Mouse (Mus musculus) midbrain, embryonic 15.5 days (tissue): ENCODE results near the gene Hivep1. TPM values are rescaled to one million over a fixed set of nuclear protein-coding genes. Genes with fewer than 3 reads are reported as not detected.

Experiments used
- ATAC-seq: fragments of 200-750 bp; cut with Nextera tagmentation; replicated peaks from 2 replicates; pipeline ENCODE4 v1.8.0; 2017; ENCODE audit warnings: moderate TSS enrichment
- H3K27ac ChIP-seq: fragments of 300-500 bp; sonication (generic); 2 replicates; pipeline ENCODE4 v1.5.1; 2015; ENCODE audit warnings: mild to moderate bottlenecking, inconsistent platforms
- H3K27me3 ChIP-seq: fragments of 300-500 bp; sonication (generic); replicated peaks from 2 replicates; pipeline ENCODE4 v1.6.1; 2015; ENCODE audit warnings: inconsistent platforms
- H3K36me3 ChIP-seq: fragments of 300-500 bp; sonication (generic); replicated peaks from 2 replicates; pipeline ENCODE4 v1.6.1; 2015; ENCODE audit warnings: inconsistent platforms
- H3K4me1 ChIP-seq: fragments of 300-500 bp; sonication (generic); 2 replicates; pipeline ENCODE4 v1.6.1; 2015; ENCODE audit warnings: inconsistent platforms
- H3K4me2 ChIP-seq: fragments of 300-500 bp; sonication (generic); 2 replicates; pipeline ENCODE4 v1.6.1; 2015; ENCODE audit warnings: inconsistent platforms, mild to moderate bottlenecking, moderate library complexity
- H3K4me3 ChIP-seq: fragments of 300-500 bp; sonication (generic); 2 replicates; pipeline ENCODE4 v1.5.1; 2015; ENCODE audit warnings: mild to moderate bottlenecking, inconsistent platforms
- H3K9ac ChIP-seq: fragments of 300-500 bp; sonication (generic); 2 replicates; pipeline ENCODE4 v1.6.1; 2015; ENCODE audit warnings: mild to moderate bottlenecking, inconsistent platforms
- H3K9me3 ChIP-seq: fragments of 300-500 bp; sonication (generic); 2 replicates; pipeline ENCODE4 v1.6.1; 2016; ENCODE audit warnings: inconsistent platforms
- WGBS: fragments of 180-500 bp; shearing (Covaris S2); methylation state at CpG from one replicate; pipeline ENCODE4 v1.1.7; 2015; ENCODE audit warnings: mixed read lengths; 5-methylcytosine and 5-hydroxymethylcytosine counted together
- polyA plus RNA-seq: library from polyadenylated mRNA; unstranded; fragments of >200 nt; fragmentation: Nextera tagmentation; extraction: Ambion mirVana; gene quantifications from 2 replicates; pipeline ENCODE4 v1.2.1, GENCODE M21; 2015

Gene Hivep1
- polyA plus RNA-seq, 1 experiment from 2014 or later, result 18.2 TPM

- H3K27ac ChIP-seq, result peak overlapping the region; percentile 66
- H3K9ac ChIP-seq, result no peak overlapping the region
- H3K4me2 ChIP-seq, result no peak overlapping the region
- no peaks in the 10 kb centered on the region for H3K36me3 ChIP-seq
- no peaks in the 10 kb centered on the region for H3K27me3 ChIP-seq
- no peak overlapping the region for H3K4me3 ChIP-seq
- ATAC-seq, result no peak
- 66% methylated on average over 10 of the region's 10 CpGs for WGBS
- no peaks in the 10 kb centered on the region for H3K9me3 ChIP-seq
- H3K4me1 ChIP-seq, result peaks cover 3% of the 10 kb centered on the region
Measured at GRCm38 (mm10) chr13:42080131-42080916, 28.5 kb downstream of the Hivep1 start.

GRCm38 (mm10) chr13:42088339-42088738 is 36.5 kb downstream of the Hivep1 start:
- H3K9ac ChIP-seq, result no peak overlapping the region
- H3K4me2 ChIP-seq, result no peak overlapping the region
- no peaks in the 10 kb centered on the region for H3K36me3 ChIP-seq
- H3K9me3 ChIP-seq, result no peaks in the 10 kb centered on the region
- no peak overlapping the region for H3K27ac ChIP-seq
- no peak for ATAC-seq
- no peak overlapping the region for H3K4me3 ChIP-seq
- WGBS, result 54% methylated on average over 5 of the region's 5 CpGs
- H3K4me1 ChIP-seq, result 0 out of 2 replicates have a peak, but pooled peaks cover 5% of the 10 kb centered on the region
- no peaks in the 10 kb centered on the region for H3K27me3 ChIP-seq

- Histone ChIP-seq H3K9ac (no peak overlapping the region), H3K4me1 (0 out of 2 replicates have a peak, but pooled peaks cover 7% of the 10 kb centered on the region), H3K9me3 (no peaks in the 10 kb centered on the region), H3K4me3 (no peak overlapping the region), H3K4me2 (no peak overlapping the region), H3K27me3 (no peaks in the 10 kb centered on the region), H3K27ac (no peak overlapping the region), H3K36me3 (no peaks in the 10 kb centered on the region)
- ATAC-seq, result no peak
- 69% methylated on average over 8 of the region's 8 CpGs for WGBS
Measured at GRCm38 (mm10) chr13:42089025-42089424, 37.2 kb downstream of the Hivep1 start.

- Histone ChIP-seq H3K9me3 (no peaks in the 10 kb centered on the region), H3K4me2 (no peak overlapping the region), H3K36me3 (no peaks in the 10 kb centered on the region), H3K9ac (no peak overlapping the region), H3K27me3 (no peaks in the 10 kb centered on the region), H3K27ac (no peak overlapping the region), H3K4me3 (no peak overlapping the region), H3K4me1 (peaks cover 8% of the 10 kb centered on the region; the same call in 1 of the 2 replicates)
- 96% methylated on average over 5 of the region's 5 CpGs for WGBS
- no peak for ATAC-seq
Measured at GRCm38 (mm10) chr13:42090751-42091150, 38.9 kb downstream of the Hivep1 start.

GRCm38 (mm10) chr13:42092392-42093139 is 40.7 kb downstream of the Hivep1 start:
- Histone ChIP-seq H3K4me2 (no peak overlapping the region), H3K9ac (no peak overlapping the region), H3K27me3 (no peaks in the 10 kb centered on the region), H3K36me3 (no peaks in the 10 kb centered on the region), H3K4me3 (no peak overlapping the region), H3K9me3 (no peaks in the 10 kb centered on the region), H3K4me1 (peaks cover 15% of the 10 kb centered on the region), H3K27ac (no peak overlapping the region)
- ATAC-seq, result no peak
- WGBS, result 60% methylated on average over 8 of the region's 8 CpGs

GRCm38 (mm10) chr13:42093268-42094042 is 41.6 kb downstream of the Hivep1 start:
- Histone ChIP-seq H3K4me1 (peaks cover 15% of the 10 kb centered on the region), H3K27me3 (no peaks in the 10 kb centered on the region), H3K4me2 (no peak overlapping the region), H3K9me3 (no peaks in the 10 kb centered on the region), H3K36me3 (no peaks in the 10 kb centered on the region), H3K9ac (no peak overlapping the region), H3K4me3 (no peak overlapping the region), H3K27ac (no peak overlapping the region)
- WGBS, result 63% methylated on average over 12 of the region's 12 CpGs
- ATAC-seq, result no peak

GRCm38 (mm10) chr13:42095826-42096515 is 44.1 kb downstream of the Hivep1 start:
- H3K9me3 ChIP-seq, result no peaks in the 10 kb centered on the region
- no peak overlapping the region for H3K4me3 ChIP-seq
- WGBS, result 68% methylated on average over 10 of the region's 10 CpGs
- H3K4me1 ChIP-seq, result peaks cover 23% of the 10 kb centered on the region
- no peak overlapping the region for H3K4me2 ChIP-seq
- H3K27ac ChIP-seq, result no peak overlapping the region
- no peaks in the 10 kb centered on the region for H3K27me3 ChIP-seq
- H3K9ac ChIP-seq, result no peak overlapping the region
- no peaks in the 10 kb centered on the region for H3K36me3 ChIP-seq
- no peak for ATAC-seq

- Histone ChIP-seq H3K4me2 (no peak overlapping the region), H3K4me1 (peaks cover 29% of the 10 kb centered on the region), H3K9me3 (no peaks in the 10 kb centered on the region), H3K27me3 (no peaks in the 10 kb centered on the region), H3K4me3 (no peak overlapping the region), H3K9ac (no peak overlapping the region), H3K27ac (no peak overlapping the region), H3K36me3 (no peaks in the 10 kb centered on the region)
- ATAC-seq, result no peak
Measured at GRCm38 (mm10) chr13:42097109-42097508, 45.3 kb downstream of the Hivep1 start.

GRCm38 (mm10) chr13:42098522-42098921 is 46.7 kb downstream of the Hivep1 start:
- no peak overlapping the region for H3K9ac ChIP-seq
- H3K27ac ChIP-seq, result no peak overlapping the region
- 98% methylated on average over 1 of the region's 1 CpGs for WGBS
- H3K4me1 ChIP-seq, result peaks cover 40% of the 10 kb centered on the region
- H3K36me3 ChIP-seq, result no peaks in the 10 kb centered on the region
- no peak for ATAC-seq
- no peaks in the 10 kb centered on the region for H3K9me3 ChIP-seq
- H3K27me3 ChIP-seq, result no peaks in the 10 kb centered on the region
- H3K4me3 ChIP-seq, result no peak overlapping the region
- no peak overlapping the region for H3K4me2 ChIP-seq

GRCm38 (mm10) chr13:42099523-42099922 is 47.7 kb downstream of the Hivep1 start:
- Histone ChIP-seq H3K4me2 (no peak overlapping the region), H3K9me3 (no peaks in the 10 kb centered on the region), H3K9ac (no peak overlapping the region), H3K4me3 (no peak overlapping the region), H3K27me3 (no peaks in the 10 kb centered on the region), H3K27ac (no peak overlapping the region), H3K36me3 (no peaks in the 10 kb centered on the region), H3K4me1 (peaks cover 47% of the 10 kb centered on the region)
- no peak for ATAC-seq
- WGBS, result 85% methylated on average over 4 of the region's 4 CpGs

GRCm38 (mm10) chr13:42101440-42102190 is 49.8 kb downstream of the Hivep1 start:
- H3K4me3 ChIP-seq, result no peak overlapping the region
- H3K27me3 ChIP-seq, result no peaks in the 10 kb centered on the region
- H3K9ac ChIP-seq, result no peak overlapping the region
- H3K4me2 ChIP-seq, result peak overlapping the region; percentile 2; the same call in 1 of the 2 replicates
- no peaks in the 10 kb centered on the region for H3K9me3 ChIP-seq
- whole genome bisulfite sequencing, result 27% methylated on average over 13 of the region's 13 CpGs
- peaks cover 47% of the 10 kb centered on the region for H3K4me1 ChIP-seq
- H3K27ac ChIP-seq, result peak overlapping the region; percentile 70
- ATAC-seq, result peak; percentile 46; the same call in 1 of the 2 replicates
- no peaks in the 10 kb centered on the region for H3K36me3 ChIP-seq
